Mouse (Mus musculus) embryonic facial prominence, embryonic 15.5 days (tissue): ENCODE measurements around the gene Lpar3. TPM values are rescaled to one million over a fixed set of nuclear protein-coding genes. Genes with fewer than 3 reads are reported as not detected.

Source experiments
- ATAC-seq: fragments of 200-750 bp; cut with Nextera tagmentation; 2 replicates; pipeline ENCODE4 v1.8.0; 2017; ENCODE audit warnings: low read depth, moderate TSS enrichment; ENCODE audit not compliant: insufficient number of reproducible peaks, low FRiP score, low TSS enrichment
- H3K27ac ChIP-seq: fragments of 300-500 bp; sonication (generic); replicated peaks from 2 replicates; pipeline ENCODE4 v1.5.1; 2015; ENCODE audit warnings: mild to moderate bottlenecking, inconsistent platforms
- H3K27me3 ChIP-seq: fragments of 300-500 bp; sonication (generic); 2 replicates; pipeline ENCODE4 v1.6.1; 2015; ENCODE audit warnings: inconsistent platforms
- H3K36me3 ChIP-seq: fragments of 300-500 bp; sonication (generic); 2 replicates; pipeline ENCODE4 v1.6.1; 2015; ENCODE audit warnings: mild to moderate bottlenecking, inconsistent platforms
- H3K4me1 ChIP-seq: fragments of 300-500 bp; sonication (generic); 2 replicates; pipeline ENCODE4 v1.6.1; 2015; ENCODE audit warnings: inconsistent platforms
- H3K4me2 ChIP-seq: fragments of 300-500 bp; sonication (generic); replicated peaks from 2 replicates; pipeline ENCODE4 v1.6.1; 2015; ENCODE audit warnings: mild to moderate bottlenecking, inconsistent platforms
- H3K4me3 ChIP-seq: fragments of 300-500 bp; sonication (generic); replicated peaks from 2 replicates; pipeline ENCODE4 v1.5.1; 2015; ENCODE audit warnings: mild to moderate bottlenecking, inconsistent platforms
- H3K9ac ChIP-seq: fragments of 300-500 bp; sonication (generic); 2 replicates; pipeline ENCODE4 v1.6.1; 2015; ENCODE audit warnings: inconsistent platforms
- H3K9me3 ChIP-seq: fragments of 300-500 bp; sonication (generic); replicated peaks from 2 replicates; pipeline ENCODE4 v1.6.1; 2016; ENCODE audit warnings: inconsistent platforms
- WGBS: fragments of 180-500 bp; shearing (Covaris S2); methylation state at CpG from one replicate; pipeline ENCODE4 v1.1.7; 2015; 5-methylcytosine and 5-hydroxymethylcytosine counted together
- polyA plus RNA-seq: library from polyadenylated mRNA; unstranded; fragments of >200 nt; fragmentation: Nextera tagmentation; extraction: Ambion mirVana; gene quantifications from 2 replicates; pipeline ENCODE4 v1.2.1, GENCODE M21; 2015

Gene Lpar3
- polyA plus RNA-seq, 1 experiment from 2014 or later, result 5.3 TPM

GRCm38 (mm10) chr3:146331819-146332218 lies 111.1 kb downstream of the Lpar3 start:
- Histone ChIP-seq H3K4me1 (peaks cover 13% of the 10 kb centered on the region), H3K4me2 (no peak overlapping the region), H3K36me3 (no peaks in the 10 kb centered on the region), H3K4me3 (no peak overlapping the region), H3K9me3 (no peaks in the 10 kb centered on the region), H3K9ac (no peak overlapping the region), H3K27ac (no peak overlapping the region), H3K27me3 (no peaks in the 10 kb centered on the region)
- no peak for ATAC-seq
- 81% methylated on average over 11 of the region's 11 CpGs for WGBS

DNA sequence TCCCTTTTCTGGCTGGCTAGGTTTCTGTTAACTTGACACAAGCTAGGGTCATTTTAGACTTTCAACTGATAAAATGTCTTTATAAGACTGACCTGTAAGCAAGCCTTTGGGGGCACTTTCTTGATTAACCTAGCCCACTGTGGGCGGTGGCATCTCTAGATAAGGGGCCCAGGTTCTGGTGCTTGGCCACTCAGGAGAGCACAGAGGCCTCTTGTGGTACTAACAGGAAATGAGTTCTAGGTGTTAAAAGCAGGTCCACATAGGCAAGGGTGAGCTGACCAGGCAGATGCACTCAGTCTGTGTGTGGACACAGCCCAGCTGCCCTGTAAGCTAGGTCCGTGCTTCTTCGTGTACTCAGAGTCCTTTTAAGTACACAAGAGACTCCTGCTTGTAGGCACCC lies 112.5 kb downstream of the Lpar3 start:
- 88% methylated on average over 3 of the region's 3 CpGs for WGBS
- Histone ChIP-seq H3K9ac (no peak overlapping the region), H3K36me3 (no peaks in the 10 kb centered on the region), H3K4me2 (no peak overlapping the region), H3K9me3 (no peaks in the 10 kb centered on the region), H3K27ac (no peak overlapping the region), H3K4me3 (no peak overlapping the region), H3K27me3 (no peaks in the 10 kb centered on the region), H3K4me1 (peaks cover 13% of the 10 kb centered on the region)
- ATAC-seq, result no peak

DNA sequence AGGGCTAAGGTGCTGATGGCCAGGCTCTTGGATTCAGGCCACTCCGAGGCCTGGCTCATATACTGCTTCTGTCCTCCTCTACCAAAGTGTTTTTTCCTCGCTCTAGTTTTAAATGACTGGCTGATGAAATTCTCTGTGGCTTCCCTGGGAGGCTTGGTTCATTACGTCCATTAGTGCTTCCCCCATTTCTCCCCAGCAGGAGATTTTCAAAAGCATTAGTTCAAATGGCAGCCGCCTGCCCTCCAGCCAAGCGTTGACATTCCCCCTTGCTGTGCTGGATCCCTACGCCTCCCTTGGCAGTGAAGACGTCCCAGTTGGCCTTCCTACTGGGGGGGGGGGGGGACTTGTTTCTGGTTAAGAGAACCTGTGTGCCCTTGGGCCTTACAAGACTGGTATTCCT lies 113.3 kb downstream of the Lpar3 start:
- no peak overlapping the region for H3K4me3 ChIP-seq
- ATAC-seq, result no peak
- WGBS, result 25% methylated on average over 7 of the region's 7 CpGs
- no peak overlapping the region for H3K9ac ChIP-seq
- H3K4me2 ChIP-seq, result no peak overlapping the region
- no peaks in the 10 kb centered on the region for H3K36me3 ChIP-seq
- H3K9me3 ChIP-seq, result no peaks in the 10 kb centered on the region
- no peaks in the 10 kb centered on the region for H3K27me3 ChIP-seq
- no peak overlapping the region for H3K27ac ChIP-seq
- H3K4me1 ChIP-seq, result peaks cover 7% of the 10 kb centered on the region; the same call in 1 of the 2 replicates

Other genes starting within 250 kb of the Lpar3 start
- gene Syde2, start 233.1 kb upstream of the Lpar3 start, polyA plus RNA-seq, result 1.6 and 1.7 TPM in 2 replicates
- 2.6 and 8.3 TPM in 2 replicates for gene Wdr63, start 112.8 kb upstream of the Lpar3 start, polyA plus RNA-seq
- gene Mcoln3, start 103.5 kb upstream of the Lpar3 start, polyA plus RNA-seq, result 6.5 and 7.8 TPM in 2 replicates
- 0.93 and 1.1 TPM in 2 replicates for gene Mcoln2, start 71.1 kb upstream of the Lpar3 start, polyA plus RNA-seq
- gene Ssx2ip, start 183.7 kb downstream of the Lpar3 start, polyA plus RNA-seq, result 32.4 and 34.3 TPM in 2 replicates
- 10.5 and 10.6 TPM in 2 replicates for gene Ctbs, start 228.8 kb downstream of the Lpar3 start, polyA plus RNA-seq